Mouse (Mus musculus): Measurements from ENCODE around the gene Lrrc39.

The Lrrc39 gene

GRCm38 (mm10) chr3:116614295-116614892, 51.6 kb downstream of the Lrrc39 start, which contains the start of gene Trmt13:
TSS of gene Trmt13 (minus strand) at chr3:116614587.
- DNase-seq = no peak

GRCm38 (mm10) chr3:116615318-116616068, 52.7 kb downstream of the Lrrc39 start:
- no peak for DNase-seq

GRCm38 (mm10) chr3:116618855-116619254, 56.1 kb downstream of the Lrrc39 start:
- no peak for DNase-seq

GRCm38 (mm10) chr3:116620636-116621370, 58.0 kb downstream of the Lrrc39 start:
- DNase-seq = no peak

GRCm38 (mm10) chr3:116622641-116623040, 59.9 kb downstream of the Lrrc39 start:
- DNase-seq = no peak

- DNase-seq = no peak
Measured at GRCm38 (mm10) chr3:116631459-116631858, 68.7 kb downstream of the Lrrc39 start.

Measured in kidney, adult 11 months (tissue).